Mouse (Mus musculus) limb, embryonic 12.5 days (tissue): Measurements from ENCODE around the gene Zfp362. TPM values are rescaled to one million over a fixed set of nuclear protein-coding genes. Genes with fewer than 3 reads are reported as not detected.

Experiments
- ATAC-seq: fragments of 200-750 bp; cut with Nextera tagmentation; 2 replicates; pipeline ENCODE4 v1.8.0; 2017; ENCODE audit warnings: low read depth, moderate TSS enrichment; ENCODE audit not compliant: insufficient number of reproducible peaks, insufficient read depth, low FRiP score, low TSS enrichment
- H3K27ac ChIP-seq: fragments of 300-500 bp; sonication (generic); 2 replicates; pipeline ENCODE4 v1.5.1; 2016; ENCODE audit warnings: mild to moderate bottlenecking, moderate library complexity
- H3K27me3 ChIP-seq: fragments of 300-500 bp; sonication (generic); 2 replicates; pipeline ENCODE4 v1.6.1; 2016; ENCODE audit warnings: mild to moderate bottlenecking, moderate library complexity
- H3K36me3 ChIP-seq: fragments of 300-500 bp; sonication (generic); 2 replicates; pipeline ENCODE4 v1.6.1; 2016; ENCODE audit warnings: mild to moderate bottlenecking, moderate library complexity
- H3K4me1 ChIP-seq: fragments of 300-500 bp; sonication (generic); replicated peaks from 2 replicates; pipeline ENCODE4 v1.6.1; 2016
- H3K4me2 ChIP-seq: fragments of 300-500 bp; sonication (generic); 2 replicates; pipeline ENCODE4 v1.6.1; 2016; ENCODE audit warnings: mild to moderate bottlenecking, moderate library complexity
- H3K4me3 ChIP-seq: fragments of 300-500 bp; sonication (generic); replicated peaks from 2 replicates; pipeline ENCODE4 v1.5.1; 2016; ENCODE audit warnings: mild to moderate bottlenecking
- H3K9ac ChIP-seq: fragments of 300-500 bp; sonication (generic); replicated peaks from 2 replicates; pipeline ENCODE4 v1.6.1; 2016; ENCODE audit warnings: mild to moderate bottlenecking, moderate library complexity
- H3K9me3 ChIP-seq: fragments of 300-500 bp; sonication (generic); 2 replicates; pipeline ENCODE4 v1.6.1; 2016; ENCODE audit warnings: mild to moderate bottlenecking, moderate library complexity
- WGBS: fragments of 180-500 bp; shearing (Covaris S2); methylation state at CpG from one replicate; pipeline ENCODE4 v1.1.7; 2016; 5-methylcytosine and 5-hydroxymethylcytosine counted together
- polyA plus RNA-seq: library from polyadenylated mRNA; unstranded; fragments of >200 nt; fragmentation: Nextera tagmentation; extraction: Ambion mirVana; gene quantifications from 2 replicates; pipeline ENCODE4 v1.2.1, GENCODE M21; 2016

Zfp362 gene
- polyA plus RNA-seq: 47.6 and 52.1 TPM in 2 replicates

DNA sequence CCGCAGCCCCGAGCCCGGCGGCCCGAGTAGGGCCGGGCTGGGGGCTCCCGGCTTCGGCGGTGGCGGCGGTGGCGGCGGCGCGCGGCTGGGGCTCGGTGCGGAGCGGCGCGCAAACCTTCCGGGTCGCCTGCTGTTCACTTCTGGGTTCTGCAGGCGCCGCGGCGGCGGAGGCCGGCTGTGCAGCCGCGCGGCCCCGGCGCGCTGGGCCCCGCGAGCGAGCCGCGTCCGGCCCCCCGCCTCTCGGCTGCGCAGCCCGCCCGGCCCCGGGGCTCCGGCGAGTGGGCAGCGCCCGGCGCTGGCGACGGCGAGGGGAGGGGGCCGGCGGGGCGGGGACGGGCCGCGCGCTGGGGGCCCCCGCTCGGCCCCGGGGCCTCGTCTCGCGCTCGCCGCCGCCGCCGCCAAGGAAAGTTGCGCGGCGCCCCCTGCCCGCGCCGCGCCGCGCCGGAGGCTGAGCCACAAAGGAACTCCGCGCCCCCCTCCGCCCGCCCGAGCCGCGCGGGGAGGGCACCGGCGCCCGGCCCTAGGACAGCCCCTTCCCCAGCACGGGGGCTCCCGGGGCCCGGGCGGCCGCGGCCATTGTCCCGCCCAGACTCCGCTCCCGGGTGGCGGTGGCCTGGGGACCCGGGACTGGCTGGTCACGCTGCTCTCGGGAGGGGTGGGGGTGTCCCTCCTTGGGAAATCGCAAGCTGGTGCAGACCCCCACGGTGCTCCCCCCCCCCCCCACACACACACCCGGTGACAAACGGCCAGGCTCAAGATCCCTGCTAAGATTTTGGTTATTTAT is at the start of gene Zfp362:
TSS of gene Zfp362 (minus strand) at position 3 of the 784 bp plus-strand sequence.
- WGBS: under 1% methylated on average over 73 of the region's 111 CpGs
- ATAC-seq: peak; percentile 52
- Histone ChIP-seq H3K4me2 (peak within 1 kb of the TSS; percentile 96), H3K27ac (peak within 1 kb of the TSS; percentile 99), H3K9ac (peak within 1 kb of the TSS; percentile 99), H3K36me3 (no peaks in the 10 kb centered on the region; the same call in 1 of the 2 replicates), H3K27me3 (no peaks in the 10 kb centered on the region), H3K4me3 (peak within 1 kb of the TSS; percentile 81), H3K4me1 (peaks cover 44% of the 10 kb centered on the region), H3K9me3 (no peaks in the 10 kb centered on the region)

DNA sequence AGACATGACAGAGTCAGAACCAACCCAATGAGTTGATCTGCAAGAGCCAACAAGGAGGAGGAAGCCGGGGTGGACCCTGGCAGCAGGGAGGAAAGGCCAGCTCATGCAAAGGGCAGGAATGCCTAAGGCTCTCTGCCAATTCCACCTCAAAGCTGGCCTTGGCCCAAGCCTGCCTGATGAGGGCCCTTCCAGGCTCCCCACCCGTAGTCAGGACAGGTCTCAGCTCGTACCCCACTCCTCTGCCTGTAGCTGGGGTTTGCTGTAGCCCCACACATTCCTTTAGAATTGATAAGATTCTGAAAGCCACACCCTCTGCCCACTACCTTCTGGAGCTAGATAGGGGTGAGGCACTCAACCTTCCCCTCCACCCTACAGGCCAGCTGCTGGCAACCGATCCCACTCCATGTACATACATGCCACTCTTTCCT is 49.8 kb upstream of the Zfp362 start:
- 86% methylated on average over 4 of the region's 4 CpGs for WGBS
- H3K4me2 ChIP-seq: no peak overlapping the region
- no peaks in the 10 kb centered on the region for H3K27me3 ChIP-seq
- peaks cover 7% of the 10 kb centered on the region for H3K9me3 ChIP-seq
- H3K27ac ChIP-seq: no peak overlapping the region
- H3K4me3 ChIP-seq: no peak overlapping the region
- H3K4me1 ChIP-seq: peaks cover 3% of the 10 kb centered on the region; the same call in 1 of the 2 replicates
- H3K36me3 ChIP-seq: no peaks in the 10 kb centered on the region
- no peak for ATAC-seq
- H3K9ac ChIP-seq: no peak overlapping the region

GRCm38 (mm10) chr4:128853117-128853516 is 47.3 kb upstream of the Zfp362 start:
- no peak for ATAC-seq
- no peaks in the 10 kb centered on the region for H3K27me3 ChIP-seq
- H3K9me3 ChIP-seq: no peaks in the 10 kb centered on the region
- no peak overlapping the region for H3K27ac ChIP-seq
- H3K4me2 ChIP-seq: no peak overlapping the region
- no peak overlapping the region for H3K4me3 ChIP-seq
- H3K36me3 ChIP-seq: no peaks in the 10 kb centered on the region
- peaks cover 3% of the 10 kb centered on the region; the same call in 1 of the 2 replicates for H3K4me1 ChIP-seq
- no peak overlapping the region for H3K9ac ChIP-seq
- 88% methylated on average over 11 of the region's 11 CpGs for WGBS

GRCm38 (mm10) chr4:128852266-128852887 is 46.5 kb upstream of the Zfp362 start:
- H3K27ac ChIP-seq: no peak overlapping the region
- WGBS: 84% methylated on average over 12 of the region's 12 CpGs

GRCm38 (mm10) chr4:128849686-128850085 is 43.8 kb upstream of the Zfp362 start:
- no peak for ATAC-seq
- Histone ChIP-seq H3K4me2 (no peak overlapping the region), H3K9me3 (no peaks in the 10 kb centered on the region), H3K36me3 (no peaks in the 10 kb centered on the region), H3K27ac (no peak overlapping the region), H3K9ac (no peak overlapping the region), H3K4me3 (no peak overlapping the region), H3K4me1 (peaks cover 2% of the 10 kb centered on the region; the same call in 1 of the 2 replicates), H3K27me3 (no peaks in the 10 kb centered on the region)
- 64% methylated on average over 7 of the region's 7 CpGs for WGBS

More at GRCm38 (mm10) chr4:128852266-128852887, 46.5 kb upstream of the Zfp362 start:
- no peak overlapping the region for H3K9ac ChIP-seq
- H3K4me2 ChIP-seq: no peak overlapping the region
- H3K36me3 ChIP-seq: no peaks in the 10 kb centered on the region
- H3K4me1 ChIP-seq: peaks cover 2% of the 10 kb centered on the region; the same call in 1 of the 2 replicates
- H3K4me3 ChIP-seq: no peak overlapping the region
- H3K27me3 ChIP-seq: no peaks in the 10 kb centered on the region
- ATAC-seq: no peak
- H3K9me3 ChIP-seq: no peaks in the 10 kb centered on the region

GRCm38 (mm10) chr4:128848961-128849360 is 43.1 kb upstream of the Zfp362 start:
- H3K4me1 ChIP-seq: peaks cover 4% of the 10 kb centered on the region; the same call in 1 of the 2 replicates
- H3K9ac ChIP-seq: no peak overlapping the region
- no peaks in the 10 kb centered on the region for H3K36me3 ChIP-seq
- no peaks in the 10 kb centered on the region for H3K27me3 ChIP-seq
- no peak overlapping the region for H3K4me3 ChIP-seq
- 85% methylated on average over 3 of the region's 3 CpGs for WGBS
- H3K4me2 ChIP-seq: no peak overlapping the region
- no peak for ATAC-seq
- no peak overlapping the region for H3K27ac ChIP-seq
- H3K9me3 ChIP-seq: no peaks in the 10 kb centered on the region

GRCm38 (mm10) chr4:128845367-128845973 is 39.6 kb upstream of the Zfp362 start:
- no peak for ATAC-seq
- Histone ChIP-seq H3K4me1 (peaks cover 12% of the 10 kb centered on the region), H3K27ac (no peak overlapping the region), H3K9me3 (no peaks in the 10 kb centered on the region), H3K4me3 (no peak overlapping the region), H3K27me3 (no peaks in the 10 kb centered on the region), H3K9ac (no peak overlapping the region), H3K4me2 (no peak overlapping the region), H3K36me3 (no peaks in the 10 kb centered on the region)
- WGBS: 75% methylated on average over 12 of the region's 12 CpGs

- ATAC-seq: no peak
- Histone ChIP-seq H3K9ac (no peak overlapping the region), H3K4me3 (no peak overlapping the region), H3K27me3 (no peaks in the 10 kb centered on the region), H3K9me3 (no peaks in the 10 kb centered on the region), H3K4me2 (no peak overlapping the region), H3K27ac (no peak overlapping the region), H3K36me3 (no peaks in the 10 kb centered on the region), H3K4me1 (peaks cover 21% of the 10 kb centered on the region)
- 45% methylated on average over 13 of the region's 13 CpGs for WGBS
Measured at GRCm38 (mm10) chr4:128844566-128844965, 38.7 kb upstream of the Zfp362 start.

DNA sequence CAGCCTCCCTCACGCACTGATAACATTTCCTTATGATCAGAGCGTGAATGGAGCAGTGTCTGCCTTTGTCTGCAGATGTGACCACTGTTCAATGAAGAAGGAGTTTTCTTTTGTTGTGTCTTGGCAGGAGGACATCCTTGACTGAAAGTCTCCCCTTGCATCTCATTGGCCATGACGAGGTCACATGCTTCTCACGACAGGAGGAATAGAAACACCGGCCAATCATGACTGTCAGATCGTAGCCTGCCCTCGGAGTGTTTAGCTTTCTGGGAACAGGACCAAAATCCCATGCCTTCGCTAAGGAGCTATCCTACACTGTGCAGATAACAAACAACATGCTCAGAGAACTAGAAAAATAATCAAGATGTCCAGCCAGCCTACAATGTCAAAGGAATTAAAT is 35.4 kb upstream of the Zfp362 start:
- H3K27ac ChIP-seq: no peak overlapping the region
- H3K4me3 ChIP-seq: no peak overlapping the region

GRCm38 (mm10) chr4:128839811-128840738 is 34.2 kb upstream of the Zfp362 start:
- WGBS: 34% methylated on average over 16 of the region's 16 CpGs
- Histone ChIP-seq H3K36me3 (no peaks in the 10 kb centered on the region), H3K27ac (peak overlapping the region; percentile 69), H3K4me1 (peaks cover 31% of the 10 kb centered on the region), H3K9ac (no peak overlapping the region), H3K4me3 (no peak overlapping the region), H3K27me3 (no peaks in the 10 kb centered on the region), H3K9me3 (no peaks in the 10 kb centered on the region), H3K4me2 (no peak overlapping the region)
- ATAC-seq: peak; percentile 52; the same call in 1 of the 2 replicates

More for the DNA sequence above, 35.4 kb upstream of the Zfp362 start:
- Histone ChIP-seq H3K4me1 (peaks cover 31% of the 10 kb centered on the region), H3K36me3 (no peaks in the 10 kb centered on the region), H3K4me2 (no peak overlapping the region), H3K9me3 (no peaks in the 10 kb centered on the region), H3K27me3 (no peaks in the 10 kb centered on the region), H3K9ac (no peak overlapping the region)
- no peak for ATAC-seq
- 84% methylated on average over 8 of the region's 8 CpGs for WGBS
